Mouse (Mus musculus): ENCODE data around the gene Kdm5b. TPM values are rescaled to one million over a fixed set of nuclear protein-coding genes. Genes with fewer than 3 reads are reported as not detected.

Gene Kdm5b
- total RNA-seq, 2 experiments from 2014 or later = 7.1 TPM

DNA sequence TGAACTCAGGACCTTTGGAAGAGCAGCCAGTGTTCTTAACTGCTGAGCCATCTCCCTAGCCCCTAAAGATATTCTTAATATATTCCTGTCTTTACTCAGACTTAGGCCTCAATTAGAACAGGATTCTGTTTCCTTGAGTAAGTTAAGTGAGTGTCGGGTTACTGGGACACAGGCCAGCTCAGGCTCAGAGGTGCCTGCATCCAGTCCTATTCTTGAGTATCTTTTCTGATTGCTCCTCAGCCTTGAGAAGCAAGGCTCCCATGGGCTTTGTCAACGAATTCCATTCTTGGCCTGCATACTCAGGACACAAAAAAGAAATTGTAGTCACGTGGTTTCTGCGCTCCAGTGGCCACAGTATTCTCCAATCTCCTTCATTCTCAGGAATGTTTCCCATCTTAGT, 11.7 kb upstream of the Kdm5b start:
- no peak for ATAC-seq (ENCODE audit: poor library complexity, severe bottlenecking)

DNA sequence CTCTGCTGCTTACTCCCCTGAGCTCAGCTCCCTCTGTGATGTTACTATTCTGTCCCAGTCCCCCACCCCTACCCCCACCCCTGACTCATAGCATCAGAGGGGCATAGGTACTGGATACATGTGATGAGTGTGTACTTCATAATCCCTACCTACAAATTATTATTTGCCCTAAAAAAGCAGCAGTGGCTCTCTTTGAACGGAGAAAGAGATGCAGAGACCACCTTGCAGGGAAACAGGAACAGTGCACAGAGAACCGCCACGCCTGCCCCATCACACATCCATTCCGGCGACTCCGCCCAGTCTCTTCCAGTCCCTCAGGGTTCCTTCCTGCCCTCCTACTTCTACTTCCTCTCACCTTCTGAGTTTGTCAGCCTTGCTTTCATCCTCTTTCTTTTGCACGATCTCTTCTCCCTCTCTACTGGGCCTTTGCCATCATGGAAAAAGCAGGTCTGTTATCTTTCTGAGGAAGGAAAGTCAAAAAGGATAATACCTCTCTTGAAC, 10.3 kb upstream of the Kdm5b start, which contains the start of gene Mgat4e:
Gene Mgat4e (minus strand): TSS at position 51 of the 501 bp plus-strand sequence.
- no peak; the same call in 1 of the 2 replicates for ATAC-seq (ENCODE audit: poor library complexity, severe bottlenecking)

DNA sequence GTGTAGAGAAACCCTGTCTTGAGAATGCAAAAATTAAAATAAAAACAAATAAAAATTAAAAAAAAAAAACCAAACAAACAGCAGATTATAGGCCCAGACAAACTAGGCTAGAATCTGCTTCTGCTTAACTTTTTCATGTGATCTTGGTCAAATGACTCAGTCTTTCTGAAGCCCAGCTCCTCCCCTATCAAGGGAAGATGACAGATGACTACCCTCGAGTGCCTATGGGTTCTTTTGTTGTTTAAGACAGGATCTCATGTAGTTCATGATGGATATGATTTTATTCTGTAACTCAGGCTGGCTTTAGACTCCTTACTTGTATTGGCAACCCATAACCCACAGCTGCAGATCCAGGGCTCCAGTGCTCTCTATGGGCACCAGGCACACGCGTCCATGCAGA, 8.1 kb upstream of the Kdm5b start:
- no peak for ATAC-seq (ENCODE audit: poor library complexity, severe bottlenecking)

DNA sequence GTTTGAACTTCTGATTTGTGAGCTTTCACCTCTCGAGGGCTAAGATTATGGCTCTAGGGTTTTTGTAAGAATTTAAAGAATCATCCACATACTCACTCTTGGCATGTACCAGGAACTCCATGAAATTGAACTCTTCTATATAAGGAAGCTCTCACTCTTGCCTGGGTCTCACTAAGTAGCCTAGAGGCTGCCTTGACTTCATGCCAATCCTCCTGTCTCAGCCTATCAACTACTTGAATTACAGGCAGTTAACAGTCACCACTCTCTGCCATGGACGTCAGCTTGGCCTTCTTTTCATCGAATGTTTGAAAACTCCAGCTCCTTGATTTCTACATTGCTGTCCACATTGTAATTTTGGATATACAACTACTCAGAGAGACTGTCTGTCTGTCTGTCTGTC, 7.6 kb upstream of the Kdm5b start:
- ATAC-seq (ENCODE audit: poor library complexity, severe bottlenecking) = no peak

DNA sequence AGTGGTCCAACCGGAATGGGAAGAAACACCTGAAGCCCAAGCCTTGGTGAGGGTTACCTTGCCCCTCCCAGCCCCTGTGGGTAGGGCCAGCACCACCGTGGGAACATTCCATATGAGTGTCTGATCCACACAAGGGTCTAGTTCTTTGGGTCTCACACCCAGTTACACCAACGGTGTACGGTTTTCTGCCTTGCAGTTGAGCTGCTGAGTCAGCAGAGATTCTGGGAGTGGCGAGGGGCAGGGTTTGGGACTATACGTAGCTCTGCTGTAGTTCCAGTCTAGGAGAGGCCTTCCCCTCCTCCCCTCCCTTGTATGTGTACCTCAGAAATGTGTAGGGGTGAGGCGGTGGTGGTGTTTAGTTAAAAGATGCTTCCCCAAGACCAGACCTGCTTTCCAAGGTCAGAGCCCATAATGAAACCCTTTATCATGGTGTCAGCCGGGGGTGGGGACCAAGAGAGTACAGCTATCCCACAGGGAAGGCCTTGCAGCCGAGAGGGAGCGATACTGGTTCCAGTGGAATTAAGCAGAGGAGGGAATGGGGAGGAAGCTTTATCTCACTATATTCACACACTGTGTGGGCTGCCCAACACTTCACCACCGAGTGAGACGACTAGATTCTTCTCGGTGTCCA, 4.6 kb upstream of the Kdm5b start:
- ATAC-seq (ENCODE audit: poor library complexity, severe bottlenecking) = no peak

DNA sequence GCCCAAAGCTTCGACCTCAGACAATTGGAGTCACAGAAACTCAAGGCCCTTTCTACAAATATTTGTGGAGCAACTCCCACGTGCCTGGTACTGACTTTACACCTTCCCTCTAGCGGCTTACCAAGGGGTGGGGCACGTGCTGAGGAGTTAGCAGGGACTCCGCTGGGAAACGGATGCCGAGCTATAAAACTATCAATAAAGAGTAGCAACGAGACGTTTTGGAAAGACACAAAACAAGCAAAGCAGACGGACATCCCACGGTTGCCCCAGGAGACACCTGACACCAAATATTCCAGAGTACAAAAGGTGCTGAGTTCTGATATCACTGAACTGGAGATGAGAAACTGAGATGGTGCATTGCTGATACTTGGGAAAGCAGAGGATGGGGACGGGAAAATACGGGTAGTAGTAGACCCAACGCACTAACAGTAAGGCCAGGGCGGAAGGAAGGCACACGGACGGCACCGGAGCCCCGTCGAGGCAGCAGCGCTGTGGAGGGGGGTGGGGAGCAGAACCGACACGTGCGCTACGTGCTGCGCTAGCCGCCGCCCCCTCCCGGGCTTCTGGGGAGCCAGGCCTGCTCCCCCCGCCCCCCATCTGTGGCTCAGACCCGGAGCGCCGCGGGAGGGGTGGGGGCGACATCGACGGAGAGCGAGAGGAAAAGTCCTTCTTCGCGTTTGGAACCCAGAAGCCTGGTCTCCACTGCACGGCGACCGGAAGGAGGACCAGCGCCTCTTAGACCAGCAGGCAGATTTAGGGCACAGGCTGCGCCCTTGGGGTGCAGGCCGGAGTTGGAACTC, 3.9 kb upstream of the Kdm5b start:
- ATAC-seq (ENCODE audit: poor library complexity, severe bottlenecking) = peak; percentile 8; the same call in 1 of the 2 replicates

DNA sequence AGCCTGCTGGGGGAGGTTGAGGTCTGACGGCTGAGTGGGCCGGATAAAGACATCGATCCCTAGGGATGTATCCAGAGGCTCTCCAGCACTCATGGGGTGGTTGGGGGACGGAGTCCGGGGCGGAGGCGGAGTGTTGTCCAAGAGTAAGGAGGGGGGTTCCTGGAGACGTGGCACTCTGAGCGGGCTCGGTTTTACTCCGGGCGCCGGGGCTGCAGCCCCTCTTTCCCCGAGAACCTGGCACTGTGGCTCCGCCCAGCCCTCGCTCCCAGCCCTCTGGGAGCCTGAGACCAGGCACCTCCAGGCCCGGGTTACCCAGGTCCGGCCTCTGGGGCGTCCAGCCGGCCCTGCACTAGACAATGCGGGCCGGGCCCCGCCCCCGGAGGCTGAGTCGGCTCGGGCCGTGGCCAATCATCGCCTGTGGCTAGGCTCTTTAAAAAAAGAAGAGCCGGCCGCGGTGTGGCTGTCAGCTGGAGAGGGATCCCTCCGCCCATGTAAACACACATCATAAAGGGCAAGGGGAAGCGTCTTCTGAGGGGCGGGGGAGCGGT, 3.2 kb upstream of the Kdm5b start:
- peak; percentile 89 for ATAC-seq (ENCODE audit: poor library complexity, severe bottlenecking)

DNA sequence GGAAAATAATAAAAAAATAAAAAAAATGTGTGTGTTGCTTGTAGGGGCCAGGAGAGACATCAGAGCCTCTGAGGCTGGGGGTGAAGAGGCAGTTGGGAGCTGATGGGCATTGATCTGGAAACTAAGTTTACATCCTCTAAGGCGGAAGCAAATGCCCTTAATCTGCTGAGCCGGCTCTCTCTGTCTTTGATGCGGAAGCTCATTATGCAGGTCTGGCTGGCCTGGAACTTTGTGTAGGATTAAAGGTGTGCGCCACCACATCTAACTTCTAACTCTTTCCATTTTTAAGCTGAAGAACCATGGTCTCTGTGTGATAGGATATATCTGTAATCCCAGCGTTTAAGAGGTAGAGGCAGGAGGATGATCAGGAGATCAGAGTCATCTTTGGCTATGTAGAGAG, 1.5 kb upstream of the Kdm5b start:
- no peak for ATAC-seq (ENCODE audit: poor library complexity, severe bottlenecking)

DNA sequence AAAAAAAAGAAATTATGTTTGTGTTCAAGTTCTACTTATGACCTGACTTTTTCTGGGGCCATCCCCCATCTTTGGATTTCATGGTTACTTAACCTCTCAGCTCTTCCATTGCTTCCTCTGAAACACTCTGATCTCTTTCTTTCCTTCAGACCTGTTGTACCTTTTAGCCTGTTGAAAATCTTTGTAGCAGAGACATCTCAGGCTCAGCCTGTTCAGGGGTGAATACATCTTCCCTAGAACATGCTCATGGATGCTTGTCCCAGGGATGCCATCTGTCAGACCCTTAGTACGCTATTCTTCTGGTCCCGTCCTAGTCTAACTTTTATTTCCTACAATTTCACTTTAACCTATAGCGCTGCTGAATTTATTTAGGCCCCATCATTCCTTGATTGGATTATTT, 745 bp upstream of the Kdm5b start:
- ATAC-seq (ENCODE audit: poor library complexity, severe bottlenecking) = no peak

DNA sequence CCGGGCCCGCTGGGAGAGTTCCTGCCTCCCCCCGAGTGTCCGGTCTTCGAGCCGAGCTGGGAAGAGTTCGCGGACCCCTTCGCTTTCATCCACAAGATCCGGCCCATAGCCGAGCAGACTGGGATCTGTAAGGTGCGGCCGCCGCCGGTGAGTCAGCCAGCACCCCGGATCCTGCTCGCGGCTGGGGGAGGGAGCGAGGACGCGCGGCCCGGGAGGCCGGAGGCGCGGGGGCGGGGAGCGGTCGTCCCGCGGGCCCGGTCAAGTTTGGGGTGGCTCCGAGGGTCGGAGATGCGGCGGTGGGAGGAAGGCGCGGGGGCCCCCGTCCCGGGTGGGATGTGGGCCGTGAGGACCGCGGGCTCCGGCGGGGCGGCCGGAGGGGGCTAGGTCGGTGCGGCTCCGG, 425 bp downstream of the Kdm5b start:
- ATAC-seq (ENCODE audit: poor library complexity, severe bottlenecking) = 0 out of 2 replicates have a peak, but pooled peaks have one; percentile 13

DNA sequence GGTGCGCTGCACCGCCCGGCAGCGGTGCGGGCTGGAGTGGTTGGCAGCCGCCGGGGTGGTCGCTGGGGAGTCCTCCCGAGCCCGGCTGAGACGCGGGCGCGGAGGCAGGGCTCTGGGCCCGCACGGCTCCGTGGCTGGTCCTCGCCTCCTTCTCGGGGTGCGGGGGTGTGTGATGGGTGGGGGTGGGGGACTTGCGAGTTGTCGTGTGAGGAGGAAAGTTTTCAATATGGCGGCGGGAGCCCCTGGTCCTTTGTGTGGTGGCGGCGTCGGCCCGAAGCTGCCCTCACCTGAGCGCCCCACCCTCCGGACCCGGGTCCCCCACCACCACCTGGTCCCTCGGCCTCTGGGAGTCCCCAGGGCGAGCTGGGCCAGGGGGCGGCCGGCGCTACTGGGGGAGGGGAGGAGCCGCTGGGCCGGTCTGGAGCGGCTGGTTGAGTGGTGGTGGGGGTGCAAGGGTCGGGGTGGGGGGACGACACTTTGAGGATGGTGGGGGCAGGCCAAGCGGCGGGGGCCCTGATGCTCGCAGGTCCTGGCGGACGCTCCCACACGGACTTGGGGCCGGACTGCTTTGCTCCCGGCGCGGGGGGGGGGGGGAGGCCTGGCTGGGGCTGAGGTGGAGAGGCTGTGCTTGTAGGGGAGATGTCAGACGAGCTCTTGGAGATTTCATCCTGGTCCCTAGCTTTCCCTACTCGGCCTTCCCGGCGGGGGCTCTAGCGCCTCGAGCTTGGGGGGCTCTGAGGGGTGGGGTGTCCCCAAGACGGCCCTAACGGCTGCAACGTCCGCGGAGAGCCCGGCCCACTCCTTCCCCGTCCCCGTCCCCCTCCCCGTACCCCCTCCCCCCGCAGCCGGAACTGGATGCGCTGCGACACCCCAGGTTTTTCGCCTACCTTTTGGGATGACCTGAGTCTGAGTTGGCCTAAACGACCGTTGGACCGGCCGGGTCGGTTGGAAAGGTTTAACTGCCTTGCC, 1.1 kb downstream of the Kdm5b start:
- ATAC-seq (ENCODE audit: poor library complexity, severe bottlenecking) = no peak

DNA sequence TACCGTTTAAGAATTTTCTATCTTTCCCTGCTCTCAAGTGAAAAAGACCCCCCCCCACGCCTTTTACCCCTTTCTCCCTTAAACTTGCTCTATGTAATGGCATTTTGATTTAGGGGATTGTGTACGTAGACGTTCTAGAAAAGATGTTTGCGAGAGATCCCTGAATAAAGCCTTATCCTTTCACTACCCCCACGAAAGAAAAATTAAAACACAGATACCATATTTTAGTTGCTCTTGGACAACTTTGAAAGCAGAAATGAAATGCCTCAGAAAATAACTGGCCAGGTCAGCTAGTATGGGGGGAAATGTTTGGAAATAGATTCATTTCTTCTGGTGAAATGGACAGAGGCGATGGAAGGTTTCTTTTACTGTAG, 1.8 kb downstream of the Kdm5b start:
- no peak for ATAC-seq (ENCODE audit: poor library complexity, severe bottlenecking)

DNA sequence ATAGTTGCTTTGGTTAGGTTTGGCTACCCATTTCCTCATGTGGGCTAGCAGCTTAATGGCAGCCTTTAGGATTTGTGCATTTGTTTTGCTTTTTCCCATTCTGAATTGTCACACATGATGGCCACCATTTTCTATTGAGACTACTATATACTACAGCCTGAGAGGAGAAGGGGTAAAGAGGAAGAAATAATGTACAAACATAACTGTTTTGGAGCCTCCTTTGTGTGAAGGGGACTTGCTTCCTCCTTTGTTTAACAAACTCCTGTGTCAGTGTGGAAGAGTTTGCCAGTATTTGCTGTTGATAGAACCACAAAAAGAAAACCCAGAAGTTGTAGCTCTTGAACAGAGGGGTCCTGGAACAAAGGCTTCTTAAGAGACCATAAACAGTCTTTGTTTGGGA, 2.5 kb downstream of the Kdm5b start:
- 0 out of 2 replicates have a peak, but pooled peaks have one; percentile 16 for ATAC-seq (ENCODE audit: poor library complexity, severe bottlenecking)

DNA sequence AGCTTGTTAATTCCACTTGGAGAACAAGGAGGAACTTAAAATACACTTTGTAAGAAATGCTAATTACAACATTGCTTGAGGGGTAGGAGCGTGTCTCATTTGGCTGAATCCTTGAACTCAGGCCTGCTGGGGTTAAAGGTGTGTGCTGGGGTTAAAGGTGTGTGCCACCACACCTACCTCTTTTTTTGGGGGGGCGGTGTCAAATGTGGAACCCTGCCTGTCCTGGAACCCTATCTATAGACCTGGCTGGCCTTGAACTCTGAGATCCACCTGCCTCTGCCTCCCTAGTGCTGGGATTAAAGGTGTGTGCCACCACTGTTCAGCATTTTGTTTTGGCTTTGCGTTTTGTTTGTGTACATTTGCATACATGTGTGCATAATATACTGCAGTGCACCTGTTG, 3.8 kb downstream of the Kdm5b start:
- no peak for ATAC-seq (ENCODE audit: poor library complexity, severe bottlenecking)

DNA sequence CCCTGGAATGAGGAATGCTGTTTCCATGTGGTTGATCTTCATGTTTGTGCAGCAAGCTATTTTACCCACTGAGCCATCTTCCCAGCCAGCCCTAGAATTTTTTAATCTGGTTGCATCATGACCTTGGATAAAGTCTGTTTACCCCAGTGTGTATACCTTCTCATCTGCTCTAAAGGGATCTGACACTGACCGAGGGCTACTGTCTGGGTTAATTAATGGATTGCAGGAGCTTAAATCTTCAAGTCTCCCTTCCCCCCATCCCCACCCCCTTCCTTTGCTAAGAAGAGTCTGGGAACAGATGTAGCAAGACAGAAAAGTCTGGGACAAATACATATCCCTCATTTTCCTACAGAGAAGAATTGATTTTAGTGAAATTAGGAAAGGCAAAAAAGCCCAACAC, 7.5 kb downstream of the Kdm5b start:
- no peak for ATAC-seq (ENCODE audit: poor library complexity, severe bottlenecking)

DNA sequence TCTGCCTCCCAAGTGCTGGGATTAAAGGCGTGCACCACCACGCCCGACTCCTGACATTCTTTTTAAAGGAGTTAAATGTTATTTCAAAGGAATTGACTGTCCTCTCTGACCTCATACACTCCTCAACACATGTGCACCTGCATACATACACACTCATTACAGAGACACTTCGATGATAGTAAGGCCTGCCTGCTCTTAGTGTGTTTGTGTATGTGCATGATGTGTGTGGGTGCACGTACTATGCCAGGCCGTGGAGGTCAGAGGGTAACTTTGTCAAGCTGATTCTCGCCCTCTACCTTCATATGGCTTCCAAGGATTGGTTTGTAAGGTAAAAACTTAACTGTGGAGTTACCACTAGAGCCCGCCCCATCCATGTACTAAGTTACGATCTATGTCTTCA, 10.2 kb downstream of the Kdm5b start:
- no peak for ATAC-seq (ENCODE audit: poor library complexity, severe bottlenecking)

DNA sequence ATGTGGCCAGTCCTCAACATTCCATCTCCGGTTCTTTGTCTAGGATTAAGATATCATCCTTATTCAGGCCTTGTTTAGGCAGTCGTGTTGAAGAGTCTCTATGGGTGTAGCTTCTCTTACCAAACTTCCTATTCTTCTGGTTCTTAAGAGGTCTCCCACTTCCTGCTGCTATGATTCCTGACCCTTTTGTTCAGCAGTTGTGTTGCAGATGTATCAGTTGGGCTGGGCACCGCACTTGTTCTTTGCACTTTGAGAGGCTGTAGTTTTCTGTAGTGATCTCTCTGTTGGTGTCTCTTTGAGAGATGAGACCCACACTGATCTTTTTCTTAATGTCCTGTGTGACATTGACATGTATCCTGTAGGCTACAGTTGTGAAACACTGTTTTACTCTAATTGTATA, 10.7 kb downstream of the Kdm5b start:
- no peak for ATAC-seq (ENCODE audit: poor library complexity, severe bottlenecking)

DNA sequence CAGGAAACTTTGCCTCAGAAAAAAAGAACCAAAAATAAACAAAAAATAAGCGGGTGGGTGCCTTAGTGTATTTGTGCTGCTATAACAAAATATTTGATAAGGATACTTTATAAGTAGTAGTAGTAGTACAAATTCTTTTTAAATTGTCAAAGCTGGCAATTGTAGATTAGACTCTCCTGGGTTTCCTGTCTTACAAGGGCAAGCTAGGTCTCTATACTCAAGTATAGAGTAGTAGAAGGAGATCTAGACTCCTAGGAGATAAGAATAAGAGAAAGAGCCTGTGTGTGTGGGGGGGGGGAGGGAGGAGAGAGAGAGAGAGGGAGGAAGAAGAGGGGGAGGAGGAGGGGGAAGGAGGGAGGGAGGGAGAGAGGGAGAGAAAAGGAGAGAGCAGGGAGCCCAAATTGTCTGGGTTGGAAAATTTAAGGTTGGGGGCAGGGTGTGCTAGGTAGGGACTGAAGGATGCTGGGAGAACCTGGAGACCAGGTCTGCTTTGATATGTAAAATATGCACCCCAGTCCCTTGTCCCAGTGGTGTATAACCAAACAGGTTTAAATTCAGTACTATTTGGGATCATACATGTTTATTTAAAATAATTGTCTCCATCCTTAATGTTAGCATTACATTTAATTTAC, 13.4 kb downstream of the Kdm5b start:
- no peak for ATAC-seq (ENCODE audit: poor library complexity, severe bottlenecking)

DNA sequence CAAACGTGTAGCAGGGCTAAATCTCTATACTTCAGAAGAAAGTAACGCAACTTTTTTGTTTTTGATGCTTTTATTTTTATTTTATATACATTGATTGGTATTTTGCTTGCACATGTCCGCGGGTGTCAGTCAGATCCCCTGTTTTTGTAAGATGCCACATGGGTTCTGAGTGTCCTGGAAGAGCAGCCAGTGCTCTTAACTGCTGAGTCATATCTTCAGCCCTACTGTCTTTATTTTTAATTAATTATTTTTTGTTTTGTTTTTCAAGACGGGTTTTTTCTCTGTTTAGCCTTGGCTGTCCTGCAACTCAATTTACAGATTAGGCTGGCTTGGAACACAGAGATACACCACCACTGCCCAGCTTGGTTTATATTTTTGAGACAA, 14.0 kb downstream of the Kdm5b start:
- no peak for ATAC-seq (ENCODE audit: poor library complexity, severe bottlenecking)

DNA sequence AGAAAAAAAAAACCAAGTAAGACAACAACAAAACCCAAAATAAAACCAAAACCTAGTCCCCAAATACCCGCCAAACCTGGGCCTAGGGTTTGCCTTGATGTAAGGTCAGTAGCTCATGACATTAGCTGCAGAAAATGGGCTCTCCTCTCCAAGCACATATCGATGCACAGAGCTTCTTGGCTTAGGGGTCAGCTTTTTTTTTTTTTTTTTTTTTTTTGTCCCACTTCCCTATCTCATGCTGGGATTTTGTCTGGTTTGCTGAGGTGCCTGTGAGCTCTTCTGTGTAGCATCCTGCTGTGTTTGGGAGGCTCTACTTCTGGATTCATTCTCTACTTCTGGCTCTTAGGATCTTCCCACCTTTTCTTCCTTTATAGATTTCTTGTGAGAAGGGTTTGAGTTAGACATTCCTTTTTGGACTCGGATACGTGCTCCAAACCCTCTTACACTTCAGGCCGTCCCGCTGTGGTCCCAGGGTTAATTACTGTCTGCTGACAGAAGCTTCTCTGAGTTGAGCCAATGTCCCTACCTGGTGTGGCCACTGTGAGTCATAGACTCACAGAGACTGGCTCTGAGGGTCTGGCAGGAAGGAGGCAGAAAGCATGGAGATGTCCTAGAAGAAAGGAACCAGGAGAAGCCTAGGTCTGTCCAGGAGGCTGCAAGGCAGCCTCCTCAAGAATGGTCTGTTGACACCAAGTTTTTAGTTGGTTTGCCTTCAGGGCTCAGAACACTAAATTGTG, 17.6 kb downstream of the Kdm5b start:
- ATAC-seq (ENCODE audit: poor library complexity, severe bottlenecking) = no peak
